Mouse (Mus musculus) right cerebral cortex, postnatal 14 days (tissue): ENCODE results near the gene Srsf3.
"Not testable (repeated sequence)": the region's sequence is repeated elsewhere in the genome, so short reads cannot be mapped to it uniquely, and the experiment has no call there.

Experiments used
- DNase-seq: peaks from one replicate; pipeline ENCODE4 v3.0.0; 2022

The Srsf3 gene

GRCm38 (mm10) chr17:29020444-29020843, 12.0 kb upstream of the Srsf3 start:
- DNase-seq: no peak

- no peak for DNase-seq
These were observed 10.1 kb upstream of the Srsf3 start for GRCm38 (mm10) chr17:29022230-29022819.

GRCm38 (mm10) chr17:29023346-29023745, 9.1 kb upstream of the Srsf3 start:
- DNase-seq: no peak

GRCm38 (mm10) chr17:29024047-29024892, 8.2 kb upstream of the Srsf3 start:
- no peak for DNase-seq

- DNase-seq: no peak
These were observed 7.4 kb upstream of the Srsf3 start for GRCm38 (mm10) chr17:29024896-29025565.

- no peak for DNase-seq
These were observed 5.6 kb upstream of the Srsf3 start for GRCm38 (mm10) chr17:29026652-29027356.

GRCm38 (mm10) chr17:29030321-29031034, 1.9 kb upstream of the Srsf3 start:
- DNase-seq: no peak

- not testable (repeated sequence) for DNase-seq
These were observed 1.2 kb upstream of the Srsf3 start for GRCm38 (mm10) chr17:29031085-29031711.

- no peak for DNase-seq
These were observed 606 bp upstream of the Srsf3 start for GRCm38 (mm10) chr17:29031771-29032273.

GRCm38 (mm10) chr17:29033569-29034061, 1.2 kb downstream of the Srsf3 start:
- DNase-seq: no peak

- DNase-seq: no peak
These were observed 1.8 kb downstream of the Srsf3 start for GRCm38 (mm10) chr17:29034264-29034663.

GRCm38 (mm10) chr17:29035506-29035905, 3.1 kb downstream of the Srsf3 start:
- DNase-seq: no peak

- no peak for DNase-seq
These were observed 6.9 kb downstream of the Srsf3 start for GRCm38 (mm10) chr17:29039351-29039750.

GRCm38 (mm10) chr17:29041632-29042031, 9.2 kb downstream of the Srsf3 start:
- DNase-seq: not testable (repeated sequence)

GRCm38 (mm10) chr17:29042569-29042968, 10.1 kb downstream of the Srsf3 start:
- DNase-seq: no peak

- no peak for DNase-seq
These were observed 11.2 kb downstream of the Srsf3 start for GRCm38 (mm10) chr17:29043583-29043982.

- no peak for DNase-seq
These were observed 11.9 kb downstream of the Srsf3 start for GRCm38 (mm10) chr17:29044146-29044924.

- DNase-seq: no peak
These were observed 12.5 kb downstream of the Srsf3 start for GRCm38 (mm10) chr17:29044925-29045319.

- no peak for DNase-seq
These were observed 13.5 kb downstream of the Srsf3 start for GRCm38 (mm10) chr17:29045741-29046530.

- DNase-seq: no peak
These were observed 14.4 kb downstream of the Srsf3 start for GRCm38 (mm10) chr17:29046863-29047262.
